Mouse (Mus musculus) skeletal muscle tissue, postnatal 0 days (tissue): ENCODE data around the gene Smchd1. TPM values are rescaled to one million over a fixed set of nuclear protein-coding genes. Genes with fewer than 3 reads are reported as not detected.

Experiments used
- polyA plus RNA-seq: library from polyadenylated mRNA; unstranded; fragments of >200 nt; fragmentation: Nextera tagmentation; extraction: Ambion mirVana; gene quantifications from 2 replicates; pipeline ENCODE4 v1.2.1, GENCODE M21; 2015

The Smchd1 gene
- polyA plus RNA-seq, result 18.9 and 19.1 TPM in 2 replicates

DNA sequence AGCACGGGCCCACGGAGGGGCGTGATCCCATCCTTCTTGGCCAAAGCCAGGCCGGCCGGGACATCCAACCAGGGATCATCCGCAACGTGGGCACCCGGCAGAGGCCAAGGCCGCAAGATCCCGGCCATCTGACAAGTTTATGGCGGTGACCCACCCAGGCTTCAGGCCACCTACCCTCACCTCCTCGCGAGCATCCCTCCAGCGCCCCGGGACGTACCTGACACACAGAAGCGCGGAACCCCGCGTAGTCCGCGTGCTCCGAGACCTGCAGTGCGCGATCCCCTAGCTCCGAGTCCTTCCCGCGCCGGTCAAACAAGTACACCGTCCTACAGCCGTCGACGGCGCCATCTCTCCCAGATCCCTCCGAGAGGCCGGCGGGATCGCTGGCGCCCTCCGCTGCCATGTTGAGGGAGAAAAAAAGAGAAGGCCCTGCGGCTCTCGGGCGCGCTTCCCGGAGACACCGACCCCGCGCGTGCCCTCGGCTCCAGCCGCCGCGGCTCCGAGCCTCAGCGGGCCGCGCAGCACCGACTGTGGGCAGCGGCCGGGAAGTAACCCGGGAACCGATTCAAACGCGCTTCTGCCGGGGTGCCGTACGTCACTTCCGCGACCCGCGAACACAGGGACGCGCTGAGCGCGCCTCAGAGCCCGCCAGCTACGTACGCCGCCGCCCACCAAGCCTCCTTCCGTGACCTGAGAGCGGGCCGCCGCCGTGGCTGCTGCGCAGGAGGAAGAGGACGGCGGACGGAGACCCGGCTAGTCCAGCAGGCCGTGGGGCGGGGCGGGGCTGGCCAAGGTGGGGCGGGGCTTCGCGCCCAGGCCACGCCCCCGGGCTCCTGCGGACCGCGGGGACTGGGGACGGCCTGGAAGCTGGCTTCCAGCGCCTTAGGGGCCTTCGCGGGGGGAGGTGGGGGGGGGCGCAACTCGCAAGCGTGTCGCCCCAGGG is at the start of gene Smchd1:
Gene Smchd1, minus strand, starts transcription at position 582 of the 943 bp plus-strand sequence.

DNA sequence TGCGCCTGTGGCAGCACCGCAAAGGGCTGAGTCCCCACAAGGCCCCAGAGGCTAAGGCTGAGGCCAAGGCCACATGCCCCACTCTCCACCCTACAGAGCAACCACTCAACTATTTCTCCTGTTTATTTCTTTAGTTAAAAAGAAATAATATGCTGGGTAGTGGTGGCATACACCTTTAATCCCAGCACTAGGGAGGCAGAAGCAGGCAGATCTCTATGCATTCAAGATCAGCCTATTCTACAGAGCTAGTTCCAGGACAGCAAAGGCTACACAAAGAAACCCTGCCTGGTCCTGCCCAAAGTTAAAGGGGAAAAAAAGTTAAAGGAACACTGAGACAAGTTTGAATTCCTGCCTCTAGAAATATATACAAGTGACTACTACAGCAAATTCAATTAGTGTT is 15.3 kb downstream of the Smchd1 start, which contains the start of gene Gm4707:
Gene Gm4707, minus strand, starts transcription at position 101 of the 400 bp plus-strand sequence.

GRCm38 (mm10) chr17:71311340-71312171 is 163.6 kb downstream of the Smchd1 start, which contains the start of gene Emilin2:
Gene Emilin2 (minus strand): TSS chr17:71311978.

Other genes with a start within 250 kb of the Smchd1 start
- gene Emilin2, start 163.4 kb downstream of the Smchd1 start, polyA plus RNA-seq, result 20.6 and 23.4 TPM in 2 replicates
- 0.76 and 1.5 TPM in 2 replicates for gene Gm4707, start 15.4 kb downstream of the Smchd1 start, polyA plus RNA-seq
- gene Ndc80, start 51.5 kb upstream of the Smchd1 start, polyA plus RNA-seq, result 10.8 and 11.2 TPM in 2 replicates
- 0.37 and 0.44 TPM in 2 replicates for gene Spdya, start 76.7 kb upstream of the Smchd1 start, polyA plus RNA-seq
- gene Wdr43, start 140.6 kb upstream of the Smchd1 start, polyA plus RNA-seq, result 26.2 and 27.2 TPM in 2 replicates
- 0.44 and 0.46 TPM in 2 replicates for gene Togaram2, start 197.9 kb upstream of the Smchd1 start, polyA plus RNA-seq